Mouse (Mus musculus): ENCODE data around the gene Gm6583. TPM values are rescaled to one million over a fixed set of nuclear protein-coding genes. Genes with fewer than 3 reads are reported as not detected.
A peak's percentile ranks its signal among the peaks of the same experiment; 100 is the strongest.

Gene Gm6583
- polyA plus RNA-seq, 1 experiment = 0.04 TPM

DNA sequence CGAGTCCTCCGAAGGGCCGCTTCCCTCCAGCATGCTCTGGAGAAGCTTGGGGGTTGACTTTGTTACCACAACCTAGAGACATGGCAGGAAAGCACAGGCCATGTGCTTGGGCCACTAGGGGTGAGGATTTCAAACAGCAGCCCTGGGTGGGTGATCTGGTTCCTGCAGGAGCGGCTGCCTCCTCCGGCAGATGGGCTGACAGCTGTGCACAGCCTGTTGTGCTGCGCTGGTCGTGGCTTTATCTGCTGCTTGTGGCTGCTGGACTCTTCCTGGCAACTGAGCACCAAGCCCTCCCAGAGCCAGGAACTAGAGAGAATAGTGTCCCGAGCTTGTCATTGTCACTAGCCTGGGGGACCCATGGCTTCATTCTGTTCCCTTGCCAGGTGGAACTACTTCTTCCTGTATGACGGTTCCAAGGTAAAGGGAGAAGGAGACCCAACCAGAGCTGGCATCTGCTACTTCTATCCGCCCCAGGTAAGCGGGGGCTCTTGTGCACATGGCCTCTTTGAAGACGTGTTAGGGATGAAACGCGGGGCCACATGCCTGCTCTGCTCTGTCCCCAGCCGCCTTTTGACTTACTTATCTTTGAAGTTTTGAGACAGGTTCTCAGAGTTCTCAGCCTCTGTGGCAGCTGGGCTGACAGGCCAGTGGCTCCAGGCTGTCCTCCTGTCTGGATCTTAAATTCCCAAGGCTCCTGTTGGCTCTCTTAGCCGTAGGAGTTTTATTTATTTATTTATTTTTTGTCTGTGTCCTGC, 9.4 kb downstream of the Gm6583 start:
- Histone ChIP-seq H3K4me2 (ENCODE audit: low read depth) (no peak overlapping the region), H3K4me3 (no peak overlapping the region), H3ac (ENCODE audit: control insufficient read depth, insufficient read length) (no peak overlapping the region), H3K79me2 (ENCODE audit: control insufficient read depth, insufficient read depth) (peaks cover 8% of the 10 kb centered on the region), H3K27me3 (ENCODE audit: control insufficient read depth, insufficient read depth, insufficient read length) (no peaks in the 10 kb centered on the region), H3K36me3 (ENCODE audit: control insufficient read depth, insufficient read depth) (no peaks in the 10 kb centered on the region)
- TF ChIP-seq SRF (IDR thresholded peaks at IDR 0.05; ENCODE audit: control insufficient read depth, insufficient read length, low read depth) (no peak), POLR2AphosphoS2 (IDR thresholded peaks at IDR 0.05; ENCODE audit: insufficient read length, low read depth) (no peak), MYOG (IDR thresholded peaks at IDR 0.05; ENCODE audit: control insufficient read depth in 1 of 3, insufficient read depth in 1 of 3, insufficient read length in 2 of 3, low read depth in 2 of 3) (peak in 1 of 3 experiments; percentile 47), MAX (IDR thresholded peaks at IDR 0.05; ENCODE audit: low read depth) (no peak), TCF12 (IDR thresholded peaks at IDR 0.05; ENCODE audit: insufficient read depth, poor library complexity, severe bottlenecking) (no peak), E2F4 (IDR thresholded peaks at IDR 0.05; ENCODE audit: insufficient read depth) (no peak), CEBPB (IDR thresholded peaks at IDR 0.05; ENCODE audit: insufficient read depth, poor library complexity, severe bottlenecking) (no peak), MYOD1 (IDR thresholded peaks at IDR 0.05; ENCODE audit: control insufficient read depth in 1 of 3, insufficient read length in 2 of 3, low read depth in 2 of 3) (peak in 2 of 3 experiments; percentile 29 to 35), POLR2A (IDR thresholded peaks at IDR 0.05; ENCODE audit: insufficient read length, low read depth) (no peak), USF1 (IDR thresholded peaks at IDR 0.05; ENCODE audit: low read depth) (no peak), TCF3 (IDR thresholded peaks at IDR 0.05; ENCODE audit: insufficient read length, low read depth) (no peak)

- peak overlapping the region; percentile 89 for H3K4me2 ChIP-seq (ENCODE audit: low read depth)
- H3K36me3 ChIP-seq (ENCODE audit: control insufficient read depth, insufficient read depth) = no peaks in the 10 kb centered on the region
- no peak overlapping the region for H3ac ChIP-seq (ENCODE audit: control insufficient read depth, insufficient read length)
- TF ChIP-seq CEBPB (IDR thresholded peaks at IDR 0.05; ENCODE audit: insufficient read depth, poor library complexity, severe bottlenecking) (no peak), POLR2A (IDR thresholded peaks at IDR 0.05; ENCODE audit: insufficient read length, low read depth) (no peak), TCF12 (IDR thresholded peaks at IDR 0.05; ENCODE audit: insufficient read depth, poor library complexity, severe bottlenecking) (no peak)
- peaks cover 8% of the 10 kb centered on the region for H3K79me2 ChIP-seq (ENCODE audit: control insufficient read depth, insufficient read depth)
- no peaks in the 10 kb centered on the region for H3K27me3 ChIP-seq (ENCODE audit: control insufficient read depth, insufficient read depth, insufficient read length)
- peak overlapping the region; percentile 82 for H3K4me3 ChIP-seq
Measured at GRCm38 (mm10) chr5:112344092-112344960, 11.5 kb downstream of the Gm6583 start.

- H3K79me2 ChIP-seq (ENCODE audit: control insufficient read depth, insufficient read depth) = peaks cover 8% of the 10 kb centered on the region
- peak overlapping the region; percentile 89 for H3K4me2 ChIP-seq (ENCODE audit: low read depth)
- no peaks in the 10 kb centered on the region for H3K27me3 ChIP-seq (ENCODE audit: control insufficient read depth, insufficient read depth, insufficient read length)
- TF ChIP-seq POLR2A (IDR thresholded peaks at IDR 0.05; ENCODE audit: insufficient read length, low read depth) (no peak), TCF12 (IDR thresholded peaks at IDR 0.05; ENCODE audit: insufficient read depth, poor library complexity, severe bottlenecking) (no peak)
- peak overlapping the region; percentile 82 for H3K4me3 ChIP-seq
- H3ac ChIP-seq (ENCODE audit: control insufficient read depth, insufficient read length) = peak overlapping the region; percentile 89
- H3K36me3 ChIP-seq (ENCODE audit: control insufficient read depth, insufficient read depth) = peaks cover 7% of the 10 kb centered on the region
Measured at GRCm38 (mm10) chr5:112343205-112343595, 12.6 kb downstream of the Gm6583 start.

DNA sequence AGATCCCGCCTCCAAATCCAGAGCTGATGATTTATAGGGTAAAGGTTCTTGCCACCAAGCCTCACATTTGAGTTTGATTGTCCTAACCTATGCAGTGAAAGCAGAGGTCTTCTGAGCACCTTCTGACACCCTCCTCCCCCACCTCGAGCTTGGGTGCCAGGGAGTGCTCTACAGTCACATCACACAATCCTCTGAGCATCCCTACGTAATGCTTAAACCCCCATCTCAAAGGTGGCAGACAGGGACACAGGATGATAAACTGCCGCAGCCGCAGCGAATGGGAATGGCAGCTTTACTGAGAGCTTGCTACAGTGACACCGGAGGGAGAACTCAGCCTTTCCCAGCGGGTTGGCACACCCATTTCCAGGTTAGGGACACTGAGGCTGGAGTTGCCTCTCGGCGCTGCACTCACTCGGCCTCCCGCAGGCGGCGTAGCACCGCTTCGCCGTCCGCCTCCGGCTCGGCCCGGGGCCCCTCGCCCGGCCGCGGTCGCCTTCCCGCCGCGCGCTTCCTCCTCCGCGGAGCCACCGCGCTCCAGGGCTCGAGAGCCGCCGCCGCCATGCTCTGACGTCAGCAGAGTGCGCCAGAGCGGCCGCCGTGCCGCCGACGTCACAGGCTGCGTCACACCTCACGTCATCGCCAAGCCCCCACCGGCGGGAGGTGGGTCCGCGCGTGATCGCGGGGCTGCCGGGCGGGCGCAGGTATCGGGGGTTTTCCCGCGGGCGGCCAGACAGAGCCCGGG, 13.2 kb downstream of the Gm6583 start, which contains the start of the genes Srrd and Hps4:
TSS of gene Srrd (minus strand) at position 578 of the 742 bp plus-strand sequence.
TSS of gene Hps4 (plus strand) at position 621 of the 742 bp plus-strand sequence.
- Histone ChIP-seq H3K79me2 (ENCODE audit: control insufficient read depth, insufficient read depth) (peaks cover 8% of the 10 kb centered on the region), H3K4me3 (peak within 1 kb of the TSS; percentile 82), H3K36me3 (ENCODE audit: control insufficient read depth, insufficient read depth) (peaks cover 13% of the 10 kb centered on the region), H3K4me2 (ENCODE audit: low read depth) (peak within 1 kb of the TSS; percentile 92), H3K27me3 (ENCODE audit: control insufficient read depth, insufficient read depth, insufficient read length) (no peaks in the 10 kb centered on the region), H3ac (ENCODE audit: control insufficient read depth, insufficient read length) (peak within 1 kb of the TSS; percentile 89)
- peak; percentile 87 for TF ChIP-seq POLR2AphosphoS2 (IDR thresholded peaks at IDR 0.05; ENCODE audit: insufficient read length, low read depth)
- no peak for TF ChIP-seq USF1 (IDR thresholded peaks at IDR 0.05; ENCODE audit: low read depth)
- no peak for TF ChIP-seq TCF3 (IDR thresholded peaks at IDR 0.05; ENCODE audit: insufficient read length, low read depth)
- TF ChIP-seq MYOD1 (IDR thresholded peaks at IDR 0.05; ENCODE audit: control insufficient read depth in 1 of 3, insufficient read length in 2 of 3, low read depth in 2 of 3) = peak in 1 of 3 experiments; percentile 21
- no peak for TF ChIP-seq REST (IDR thresholded peaks at IDR 0.05; ENCODE audit: insufficient read depth, insufficient read length)
- TF ChIP-seq POLR2A (IDR thresholded peaks at IDR 0.05; ENCODE audit: insufficient read length, low read depth) = peak; percentile 94
- TF ChIP-seq TCF12 (IDR thresholded peaks at IDR 0.05; ENCODE audit: insufficient read depth, poor library complexity, severe bottlenecking) = no peak
- TF ChIP-seq E2F4 (IDR thresholded peaks at IDR 0.05; ENCODE audit: insufficient read depth) = no peak
- peak; percentile 15 for TF ChIP-seq SRF (IDR thresholded peaks at IDR 0.05; ENCODE audit: control insufficient read depth, insufficient read length, low read depth)

All from myocyte (in vitro differentiated cells).